Mouse (Mus musculus): ENCODE results near the gene Xylt1.

Gene Xylt1

DNA sequence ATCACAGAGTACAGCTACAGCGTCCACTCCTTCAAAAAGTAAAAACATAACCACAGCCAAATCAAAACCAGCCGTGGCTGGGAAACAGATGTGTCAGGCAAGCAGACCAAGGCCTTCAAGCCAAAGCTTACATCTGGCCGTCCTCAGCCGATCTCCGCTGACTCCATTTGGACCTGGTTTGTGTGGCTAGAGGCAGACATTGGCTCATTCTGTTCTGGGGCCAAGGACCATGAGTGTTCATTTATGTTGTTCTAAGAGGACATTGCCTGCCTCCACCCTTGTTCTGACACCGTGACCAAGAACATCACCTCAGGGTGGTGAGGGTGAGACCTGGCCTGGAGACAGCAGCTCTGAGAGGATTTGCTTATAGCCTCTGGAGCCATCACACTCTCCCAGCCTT, 113.4 kb downstream of the Xylt1 start:
- in situ Hi-C loops (cut with MboI; ENCODE audit: low pct_unique_long_range_greater_than_20kb in 1 of 2, low sequenced_read_pairs in 2 of 2, unreplicated experiment in 1 of 2) = no loop called here

DNA sequence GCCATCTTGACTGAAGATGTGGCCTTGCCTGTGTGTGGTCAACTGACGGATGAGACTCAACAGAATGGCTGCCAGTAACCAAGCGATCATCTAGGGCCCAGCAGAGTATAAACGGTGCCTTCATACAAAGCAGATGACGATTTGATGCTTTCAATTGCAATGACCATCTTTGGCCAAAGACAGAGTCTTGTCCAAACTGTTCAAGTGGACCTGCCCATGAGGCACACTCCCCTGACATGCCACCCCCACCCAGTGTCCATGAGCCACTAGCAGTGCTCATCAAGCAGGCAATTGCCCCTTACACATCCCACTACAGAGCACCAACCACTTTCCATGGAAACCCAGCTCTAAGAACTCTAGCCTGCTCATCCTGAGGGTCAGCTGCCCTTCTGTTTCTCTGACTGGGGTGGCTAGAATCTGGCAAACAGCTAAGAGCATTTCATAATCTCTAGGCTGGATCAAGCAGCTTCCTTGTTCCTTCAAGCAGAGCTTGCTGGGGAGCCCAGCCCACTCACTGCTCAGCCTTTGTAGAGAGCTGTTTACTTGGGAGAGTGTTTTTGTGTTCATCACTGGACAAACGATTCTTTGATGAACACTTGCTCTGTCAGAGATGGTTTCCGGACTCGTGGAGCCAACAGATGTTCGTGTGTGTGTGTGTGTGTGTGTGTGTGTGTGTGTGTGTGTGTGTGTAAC, 114.0 kb downstream of the Xylt1 start:
- in situ Hi-C loops (cut with MboI; ENCODE audit: low pct_unique_long_range_greater_than_20kb in 1 of 2, low sequenced_read_pairs in 2 of 2, unreplicated experiment in 1 of 2) = no loop called here

DNA sequence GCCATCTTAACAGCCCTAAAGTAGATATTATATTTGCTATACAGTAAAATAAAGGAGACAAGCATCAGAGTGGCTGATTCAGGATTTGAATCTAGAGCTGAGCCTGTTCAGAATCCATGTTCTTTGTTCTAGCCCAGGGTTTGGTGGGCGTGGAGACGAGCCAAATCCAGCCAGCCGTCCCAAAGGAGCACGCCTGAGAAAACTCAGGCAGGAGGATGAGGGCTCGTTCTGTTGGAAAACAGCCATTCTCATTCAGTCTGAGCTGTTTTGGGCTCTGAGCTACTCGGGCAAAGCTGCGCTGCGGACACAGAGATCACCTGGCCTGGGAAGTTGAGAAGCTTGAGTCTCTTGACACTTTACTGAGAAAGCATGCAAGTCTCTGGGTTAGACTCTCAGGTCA, 115.0 kb downstream of the Xylt1 start:
- in situ Hi-C loops (cut with MboI; ENCODE audit: low pct_unique_long_range_greater_than_20kb in 1 of 2, low sequenced_read_pairs in 2 of 2, unreplicated experiment in 1 of 2) = no loop called here

DNA sequence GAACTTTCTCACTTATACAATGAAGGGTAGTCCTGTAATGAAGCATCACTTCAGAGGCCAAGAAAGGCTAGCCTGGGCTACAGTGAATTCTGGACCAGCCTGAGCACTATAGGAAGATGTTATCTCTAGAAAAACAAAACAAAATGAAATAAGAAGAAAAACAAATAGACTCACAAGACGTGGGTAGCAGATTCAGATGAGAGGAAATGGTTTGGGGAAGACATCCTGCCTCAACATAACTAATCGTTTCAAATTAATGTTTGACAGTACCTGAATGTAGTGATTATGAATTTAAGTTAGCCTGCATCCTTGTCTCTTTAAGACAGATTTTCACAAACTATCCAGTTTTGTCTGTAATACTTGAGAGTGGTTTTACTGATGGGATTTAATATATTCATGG, 117.4 kb downstream of the Xylt1 start:
- in situ Hi-C loops (cut with MboI; ENCODE audit: low pct_unique_long_range_greater_than_20kb in 1 of 2, low sequenced_read_pairs in 2 of 2, unreplicated experiment in 1 of 2) = no loop called here

DNA sequence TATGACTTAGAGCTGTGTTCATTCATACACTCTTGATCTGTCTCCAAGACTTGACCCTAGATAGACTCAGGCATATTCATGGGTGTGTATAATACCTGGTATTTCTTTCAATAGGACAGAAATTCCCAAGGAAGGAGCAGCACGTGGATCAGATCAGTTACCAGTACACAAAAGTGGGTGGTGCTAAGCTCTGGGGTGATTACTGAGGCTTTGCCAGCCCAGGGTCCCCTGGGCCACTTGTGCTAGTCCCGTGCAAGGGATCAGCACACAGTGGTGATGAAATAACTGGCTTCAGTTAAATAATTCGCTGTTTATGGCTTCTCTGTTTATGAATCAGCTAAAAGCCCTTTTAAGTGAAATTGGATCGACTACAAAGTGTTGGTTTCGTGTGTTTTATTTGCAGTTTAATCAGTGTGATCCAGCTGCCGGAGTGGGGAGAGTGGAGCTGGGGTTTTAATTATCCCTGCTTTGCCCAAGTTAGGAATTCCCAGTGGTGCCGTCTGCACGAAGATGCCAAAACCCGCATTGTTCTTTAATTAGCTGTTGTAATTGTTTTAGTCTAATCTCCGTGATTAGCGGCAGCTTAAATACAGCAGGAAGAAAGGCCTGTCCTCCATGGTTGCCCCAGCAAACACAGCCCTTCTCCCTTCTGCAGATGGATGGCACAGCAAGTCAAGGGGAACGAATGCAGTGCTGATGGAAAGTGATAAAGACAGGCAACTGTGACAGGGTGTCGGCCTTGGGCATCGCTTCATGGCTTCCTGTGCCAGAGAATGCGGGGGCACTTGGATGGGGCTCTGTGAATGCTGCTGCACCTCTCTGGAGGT, 120.8 kb downstream of the Xylt1 start:
- in situ Hi-C loops (cut with MboI; ENCODE audit: low pct_unique_long_range_greater_than_20kb in 1 of 2, low sequenced_read_pairs in 2 of 2, unreplicated experiment in 1 of 2) = no loop called here

DNA sequence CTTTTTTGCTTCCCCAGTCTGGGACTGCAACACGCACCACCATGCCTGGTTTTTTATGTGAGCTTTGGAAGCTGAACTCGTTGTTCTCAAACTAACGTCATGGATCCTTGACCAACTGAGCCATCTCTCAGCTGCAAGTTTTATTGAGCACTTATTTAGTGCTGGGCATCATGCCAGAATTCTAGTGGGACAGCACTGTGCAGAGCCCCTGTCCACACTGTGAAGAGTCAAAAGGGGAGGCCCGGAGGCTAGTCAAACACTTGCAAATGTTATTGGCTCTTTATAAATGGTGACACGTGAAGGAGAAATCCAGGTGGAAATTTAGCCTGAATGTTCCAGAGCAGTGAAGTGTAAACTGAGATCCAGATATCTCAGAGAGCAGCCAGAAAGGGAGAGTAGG, 121.6 kb downstream of the Xylt1 start:
- in situ Hi-C loops (cut with MboI; ENCODE audit: low pct_unique_long_range_greater_than_20kb in 1 of 2, low sequenced_read_pairs in 2 of 2, unreplicated experiment in 1 of 2) = no loop called here

DNA sequence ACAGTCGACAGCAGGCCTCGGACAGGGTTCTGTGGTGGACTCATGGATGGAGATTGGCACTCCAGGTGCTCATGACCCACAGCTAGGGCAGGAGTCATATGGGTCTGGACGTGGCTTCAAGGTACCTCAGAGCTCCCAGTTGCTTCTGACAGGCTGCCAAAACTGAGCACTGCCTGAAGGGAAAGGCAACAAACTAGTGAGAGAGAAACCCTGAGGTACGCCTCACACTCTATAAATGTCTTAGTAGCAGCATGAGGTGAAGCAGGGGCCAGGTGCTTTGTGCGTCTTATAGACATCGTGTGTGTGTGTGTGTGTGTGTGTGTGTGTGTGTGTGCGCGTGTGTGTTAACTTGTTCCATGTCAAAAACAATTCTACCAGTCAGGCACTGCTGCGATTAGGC, 122.9 kb downstream of the Xylt1 start:
- in situ Hi-C loops (cut with MboI; ENCODE audit: low pct_unique_long_range_greater_than_20kb in 1 of 2, low sequenced_read_pairs in 2 of 2, unreplicated experiment in 1 of 2) = no loop called here

DNA sequence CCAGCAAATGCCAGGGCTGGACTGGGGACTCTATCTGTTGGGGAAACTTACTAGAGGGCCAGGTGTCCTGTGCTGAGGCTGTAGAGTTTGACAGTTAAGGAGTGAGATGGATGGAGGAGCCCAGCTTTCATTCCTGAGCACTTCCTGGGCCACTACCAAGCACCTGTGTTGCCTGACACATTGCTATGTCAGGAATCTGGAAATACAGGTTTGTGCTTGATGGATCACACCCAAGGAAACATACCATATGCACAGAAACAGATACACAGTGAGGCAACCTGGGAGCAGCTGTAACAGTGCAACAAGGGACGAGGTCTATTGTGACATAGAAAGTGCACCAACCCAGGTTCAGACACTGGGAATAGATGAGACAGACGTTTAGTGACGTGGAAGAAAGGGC, 125.0 kb downstream of the Xylt1 start:
- in situ Hi-C loops (cut with MboI; ENCODE audit: low pct_unique_long_range_greater_than_20kb in 1 of 2, low sequenced_read_pairs in 2 of 2, unreplicated experiment in 1 of 2) = no loop called here

DNA sequence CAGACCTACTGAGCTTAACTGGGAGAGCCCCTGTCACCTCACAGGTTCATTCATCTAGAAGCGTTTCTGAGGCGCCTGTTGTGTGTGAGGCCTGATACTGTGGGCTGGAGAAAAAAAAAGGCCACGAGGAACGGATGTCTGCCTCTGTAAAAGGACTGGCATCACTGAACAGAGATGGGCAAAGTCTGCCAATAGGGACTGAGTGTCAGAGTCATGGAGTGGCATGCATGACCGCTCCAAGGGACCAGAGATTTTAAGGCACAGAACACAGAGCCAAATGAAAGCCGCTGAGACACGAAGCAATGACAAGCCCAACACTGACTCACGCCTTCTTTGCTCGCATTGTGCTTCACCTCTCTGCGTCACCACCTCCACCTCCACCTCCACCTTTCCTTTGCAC, 126.6 kb downstream of the Xylt1 start:
- in situ Hi-C loops (cut with MboI; ENCODE audit: low pct_unique_long_range_greater_than_20kb in 1 of 2, low sequenced_read_pairs in 2 of 2, unreplicated experiment in 1 of 2) = no loop called here

DNA sequence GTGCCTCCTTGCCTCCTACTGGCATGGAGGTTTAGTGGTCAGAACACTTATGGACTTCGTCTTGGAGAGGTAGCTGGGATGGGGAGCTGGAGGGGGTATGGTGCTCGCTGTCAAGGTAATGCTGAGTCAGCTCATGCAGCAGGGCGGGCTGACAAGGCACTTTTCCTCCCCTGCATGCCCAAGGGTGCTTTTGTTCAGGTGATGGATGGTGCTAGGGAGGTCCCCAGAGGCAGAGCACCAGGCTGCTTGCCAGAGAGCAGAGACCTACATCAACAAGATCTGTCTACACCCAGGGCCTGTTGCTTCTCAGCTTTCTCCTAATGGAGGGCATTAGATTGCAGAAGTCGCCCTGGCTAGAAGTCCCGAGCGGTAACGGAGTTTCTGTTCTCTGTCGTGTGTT, 127.3 kb downstream of the Xylt1 start:
- in situ Hi-C loops (cut with MboI; ENCODE audit: low pct_unique_long_range_greater_than_20kb in 1 of 2, low sequenced_read_pairs in 2 of 2, unreplicated experiment in 1 of 2) = no loop called here

DNA sequence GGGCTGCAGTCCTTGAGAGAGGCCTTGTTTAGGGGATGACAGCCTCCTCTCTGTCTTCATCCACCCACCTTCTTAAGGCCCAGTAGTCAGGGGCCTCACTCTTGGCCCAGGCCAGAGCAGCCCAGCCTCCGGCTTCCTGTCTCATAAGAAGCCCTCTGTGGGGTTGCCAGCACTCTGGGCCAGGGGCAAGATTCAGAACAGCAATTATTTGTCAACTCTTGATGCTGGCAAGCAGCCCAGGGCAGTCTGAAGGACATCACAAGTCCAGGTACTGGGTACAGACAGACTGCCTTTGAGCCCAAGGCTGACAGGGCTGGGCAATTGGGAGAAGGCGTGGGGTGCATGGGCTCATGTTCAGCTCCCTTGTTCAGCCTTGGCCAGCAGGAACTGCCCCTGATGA, 129.3 kb downstream of the Xylt1 start:
- in situ Hi-C loops (cut with MboI; ENCODE audit: low pct_unique_long_range_greater_than_20kb in 1 of 2, low sequenced_read_pairs in 2 of 2, unreplicated experiment in 1 of 2) = no loop called here

DNA sequence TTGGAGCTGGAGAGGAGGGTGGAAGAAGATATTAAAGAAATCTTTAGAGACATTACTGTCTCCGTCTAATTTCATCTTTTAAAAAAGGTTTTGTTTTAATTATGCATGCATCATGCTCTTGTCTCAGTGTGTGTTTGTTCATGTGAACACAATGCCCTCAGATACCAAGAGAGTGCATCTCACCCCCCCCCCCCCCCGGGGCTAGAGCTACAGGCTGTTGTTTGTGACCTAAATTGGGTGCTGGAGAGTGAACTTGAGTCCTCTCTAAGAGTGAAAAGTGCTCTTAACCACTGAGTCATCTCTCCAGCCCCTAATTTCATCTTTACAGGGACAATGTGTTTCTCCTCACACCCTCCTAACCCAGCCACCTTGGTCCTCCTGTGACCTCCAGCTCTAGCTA, 131.5 kb downstream of the Xylt1 start:
- in situ Hi-C loops (cut with MboI; ENCODE audit: low pct_unique_long_range_greater_than_20kb in 1 of 2, low sequenced_read_pairs in 2 of 2, unreplicated experiment in 1 of 2) = no loop called here

DNA sequence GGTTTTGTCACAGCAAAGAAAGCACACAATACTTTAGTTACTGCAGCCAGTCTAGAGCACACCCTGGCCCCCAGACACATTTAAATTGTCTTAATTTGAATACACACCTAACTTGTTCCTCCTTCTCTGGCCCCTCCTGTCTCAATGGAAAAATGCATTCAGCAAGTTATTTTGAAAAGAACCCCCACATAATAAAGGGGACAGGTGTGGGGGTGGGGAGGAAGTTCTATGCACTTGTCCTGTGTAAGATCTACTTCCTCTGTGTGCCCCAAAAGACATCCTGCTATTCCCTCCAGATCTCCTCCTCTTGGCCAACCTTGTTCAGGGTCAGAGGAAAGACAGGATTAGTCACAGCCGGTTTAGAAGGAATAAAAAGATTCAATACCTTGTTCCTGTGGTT, 135.0 kb downstream of the Xylt1 start:
- in situ Hi-C loops (cut with MboI; ENCODE audit: low pct_unique_long_range_greater_than_20kb in 1 of 2, low sequenced_read_pairs in 2 of 2, unreplicated experiment in 1 of 2) = no loop called here

DNA sequence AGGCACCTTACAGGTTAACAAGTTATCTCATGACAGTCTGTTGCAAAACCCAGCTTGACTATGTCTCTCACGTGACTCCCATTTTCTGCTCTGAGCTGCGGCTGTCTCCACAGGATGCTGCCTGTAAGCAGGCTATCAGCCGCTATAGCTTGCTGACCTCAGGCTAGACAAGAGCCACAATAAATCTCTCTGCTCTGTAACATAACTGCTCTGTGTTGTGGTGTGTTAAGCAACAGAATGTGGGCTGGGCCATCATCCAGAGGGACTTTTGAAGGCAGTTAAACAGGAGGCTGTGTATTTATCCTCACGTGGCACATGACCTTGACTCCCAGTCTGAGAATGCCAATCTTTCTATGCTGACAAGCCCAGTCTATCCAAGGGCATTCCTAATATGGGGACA, 136.1 kb downstream of the Xylt1 start:
- in situ Hi-C loops (cut with MboI; ENCODE audit: low pct_unique_long_range_greater_than_20kb in 1 of 2, low sequenced_read_pairs in 2 of 2, unreplicated experiment in 1 of 2) = no loop called here

DNA sequence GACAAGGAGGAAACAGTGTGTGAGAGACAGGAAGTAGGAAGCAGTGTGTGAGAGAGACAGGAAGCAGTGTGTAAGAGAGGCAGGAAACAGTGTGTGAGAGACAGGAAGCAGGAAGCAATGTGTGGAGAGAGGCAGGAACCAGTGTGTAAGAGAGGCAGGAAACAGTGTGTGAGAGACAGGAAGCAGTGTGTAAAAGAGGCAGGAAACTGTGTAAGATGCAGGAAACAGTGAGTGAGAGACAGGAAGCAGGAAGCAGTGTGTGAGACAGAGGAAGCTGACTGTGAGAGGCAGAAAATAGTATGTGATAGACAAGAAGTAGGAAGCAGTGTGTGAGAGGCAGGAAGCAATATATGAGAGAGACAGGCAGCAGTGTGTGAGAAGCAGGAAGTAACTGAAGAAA, 140.6 kb downstream of the Xylt1 start:
- in situ Hi-C loops (cut with MboI; ENCODE audit: low pct_unique_long_range_greater_than_20kb in 1 of 2, low sequenced_read_pairs in 2 of 2, unreplicated experiment in 1 of 2) = no loop called here

DNA sequence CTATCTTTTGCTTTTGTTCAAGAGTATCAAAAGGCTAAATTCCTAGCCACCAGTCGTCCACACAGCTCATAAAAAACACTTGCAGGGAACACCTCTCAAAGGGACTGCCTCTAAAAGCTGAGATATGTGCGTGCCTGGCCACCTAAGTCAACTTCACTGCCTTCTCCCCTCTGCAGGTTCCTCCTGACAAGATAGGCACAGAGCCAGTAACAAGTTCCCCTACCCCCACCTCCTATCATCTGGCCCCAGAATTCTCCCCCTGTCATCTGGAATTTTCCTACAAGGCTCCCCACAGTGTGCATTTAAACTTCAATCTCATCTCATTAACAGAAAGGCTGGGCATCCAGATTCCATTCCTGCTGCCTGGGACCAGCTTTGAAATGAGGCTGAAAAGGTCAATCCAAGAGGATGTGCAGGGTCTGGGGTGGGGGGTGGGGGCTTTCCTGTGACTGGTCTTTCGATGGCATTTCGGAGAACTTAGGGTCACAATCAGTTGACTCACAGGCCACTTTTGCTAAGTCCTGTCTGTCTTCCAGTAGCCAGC, 141.4 kb downstream of the Xylt1 start:
- in situ Hi-C loops (cut with MboI; ENCODE audit: low pct_unique_long_range_greater_than_20kb in 1 of 2, low sequenced_read_pairs in 2 of 2, unreplicated experiment in 1 of 2) = no loop called here

DNA sequence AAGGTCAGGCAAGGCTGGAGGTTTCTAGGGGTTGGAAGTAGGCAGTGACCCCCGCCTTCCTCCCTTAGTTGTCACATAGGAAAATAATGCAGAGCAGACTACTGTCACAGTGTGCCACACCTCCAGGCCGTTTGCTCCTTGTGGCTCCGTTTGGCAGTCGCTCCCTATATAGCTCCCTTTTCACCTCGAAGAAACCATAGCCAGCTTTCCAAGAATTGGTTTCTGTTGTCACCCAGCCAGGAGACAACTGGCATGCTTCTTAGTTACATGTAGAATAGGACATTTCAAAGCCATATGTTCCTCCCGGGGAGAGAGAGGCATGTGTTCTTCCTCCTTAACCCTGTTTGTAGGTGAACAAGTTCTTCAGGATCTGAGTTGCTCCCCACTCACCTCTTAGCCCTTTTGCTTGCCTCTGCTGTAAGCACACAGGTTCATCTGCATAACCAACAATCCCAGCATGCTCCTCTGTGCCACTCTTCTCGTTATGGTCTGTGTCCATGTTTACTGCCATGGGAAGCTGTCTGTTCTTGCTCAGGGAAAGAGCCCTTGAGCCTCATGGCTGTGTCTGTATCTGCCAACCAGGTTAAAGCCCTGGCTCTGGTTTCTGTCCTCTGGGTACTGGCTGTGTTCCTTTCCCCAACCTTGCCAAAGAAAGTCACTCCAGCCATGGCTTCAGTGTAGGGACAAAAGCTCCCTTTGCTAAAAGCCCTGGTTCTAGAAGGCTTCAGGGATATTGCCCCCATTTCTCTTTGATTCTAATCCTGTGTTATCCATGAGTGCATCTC, 143.8 kb downstream of the Xylt1 start:
- in situ Hi-C loops (cut with MboI; ENCODE audit: low pct_unique_long_range_greater_than_20kb in 1 of 2, low sequenced_read_pairs in 2 of 2, unreplicated experiment in 1 of 2) = no loop called here

DNA sequence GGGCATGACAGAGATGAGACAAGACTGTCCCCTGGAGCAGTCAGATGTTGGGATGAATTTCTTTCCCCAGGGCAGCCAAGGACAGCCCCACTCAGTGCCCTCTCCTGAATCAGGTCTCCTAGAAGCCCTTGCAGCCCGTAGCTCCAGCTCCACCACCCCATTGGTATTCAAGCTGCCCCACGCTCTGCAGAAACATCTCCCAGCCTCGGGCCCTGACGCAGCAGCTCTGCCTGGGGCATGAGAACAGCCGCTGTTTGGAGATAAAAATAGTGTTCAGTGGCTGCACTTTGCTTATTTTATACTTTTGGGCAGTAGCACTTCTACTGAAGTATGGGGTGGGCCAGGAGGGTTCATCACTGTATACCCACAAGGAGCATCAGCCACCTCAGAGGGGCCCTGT, 144.9 kb downstream of the Xylt1 start:
- in situ Hi-C loops (cut with MboI; ENCODE audit: low pct_unique_long_range_greater_than_20kb in 1 of 2, low sequenced_read_pairs in 2 of 2, unreplicated experiment in 1 of 2) = no loop called here

DNA sequence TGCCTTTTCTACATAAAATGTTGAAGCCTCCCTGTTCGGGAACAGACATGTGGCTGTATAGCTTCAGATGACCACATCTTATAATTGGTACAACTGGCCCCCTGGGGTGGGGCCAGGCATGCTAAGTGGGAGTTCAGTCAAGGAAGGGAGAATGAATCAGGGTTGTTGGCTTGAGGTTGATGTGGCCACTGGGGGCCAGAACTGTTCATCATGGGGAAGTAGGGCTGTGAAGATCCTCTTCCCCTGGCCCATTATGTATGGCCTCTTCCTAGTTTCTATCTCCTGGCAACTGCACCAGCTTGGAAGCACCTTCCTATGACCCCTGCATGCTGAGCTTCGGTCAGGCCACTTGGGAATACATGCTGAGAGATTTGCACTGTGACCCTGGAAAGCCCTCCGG, 145.8 kb downstream of the Xylt1 start:
- in situ Hi-C loops (cut with MboI; ENCODE audit: low pct_unique_long_range_greater_than_20kb in 1 of 2, low sequenced_read_pairs in 2 of 2, unreplicated experiment in 1 of 2) = no loop called here
